Mouse (Mus musculus): ENCODE results near the gene Pex5.

- TF ChIP-seq CTCF (IDR thresholded peaks at IDR 0.05; ENCODE audit: low read depth) = no peak
- no peak for TF ChIP-seq EP300 (optimal IDR thresholded peaks at IDR 0.05)
Measured at GRCm38 (mm10) chr6:124448959-124449667, 34.2 kb upstream of the Pex5 start.

All from stomach, postnatal 0 days (tissue).